Mouse (Mus musculus) heart, adult 2 months (tissue): ENCODE results near the gene Lpgat1.

Experiments
- CTCF ChIP-seq: fragments of 200-600 bp; IDR thresholded peaks from 2 replicates; pipeline ENCODE4 v1.8.1; 2022; ENCODE audit warnings: antibody characterized with exemption, mild to moderate bottlenecking, moderate library complexity
- EP300 ChIP-seq: fragments of 200-500 bp; IDR thresholded peaks from 2 replicates; pipeline ENCODE4 v1.6.1; 2011; ENCODE audit warnings: low read depth, low read length, control low read depth; ENCODE audit not compliant: insufficient read depth
- POLR2A ChIP-seq: fragments of 200-500 bp; IDR thresholded peaks from 2 replicates; pipeline ENCODE4 v1.6.1; 2011; ENCODE audit warnings: mild to moderate bottlenecking, low read depth, low read length, control low read depth; ENCODE audit not compliant: insufficient read depth

GRCm38 (mm10) chr1:191802093-191802819, 84.6 kb downstream of the Lpgat1 start:
- no peak for TF ChIP-seq CTCF
- no peak for TF ChIP-seq POLR2A
- no peak for TF ChIP-seq EP300
